Mouse (Mus musculus): ENCODE results near the gene ccdc198.

The ccdc198 gene

GRCm38 (mm10) chr14:49201073-49201778 is 44.0 kb downstream of the ccdc198 start:
- CTCF ChIA-PET = no interaction called here

GRCm38 (mm10) chr14:49197031-49197527 is 48.2 kb downstream of the ccdc198 start:
- CTCF ChIA-PET = no interaction called here

- CTCF ChIA-PET = no interaction called here
Observed at GRCm38 (mm10) chr14:49186270-49186669, 59.0 kb downstream of the ccdc198 start.

GRCm38 (mm10) chr14:49179736-49180135 is 65.5 kb downstream of the ccdc198 start:
- CTCF ChIA-PET = no interaction called here

GRCm38 (mm10) chr14:49173290-49174135 is 71.8 kb downstream of the ccdc198 start:
- CTCF ChIA-PET = interaction anchor here (1.3 kb wide), 1 partner anchor 61 kb away, joined by 3 read pairs; no protein-coding TSS in a partner anchor

- CTCF ChIA-PET = interaction anchor here (1.3 kb wide), 1 partner anchor 62 kb away, joined by 3 read pairs; no protein-coding TSS in a partner anchor
Observed at GRCm38 (mm10) chr14:49172582-49172988, 72.7 kb downstream of the ccdc198 start.

GRCm38 (mm10) chr14:49171867-49172581 is 73.2 kb downstream of the ccdc198 start, which contains the start of gene Naa30:
Gene Naa30 (plus strand): TSS chr14:49172226.
- CTCF ChIA-PET = interaction anchor here (1.3 kb wide), 1 partner anchor 62 kb away, joined by 3 read pairs; no protein-coding TSS in a partner anchor

- CTCF ChIA-PET = interaction anchor here (0.6 kb wide), 1 partner anchor 106 kb away, joined by 19 read pairs; no protein-coding TSS in a partner anchor
Observed at GRCm38 (mm10) chr14:49171286-49171685, 74.0 kb downstream of the ccdc198 start.
